Mouse (Mus musculus) right cerebral cortex, adult 18-20 months (tissue): Measurements from ENCODE around the gene 1700061G19Rik.

Source experiments
- DNase-seq: peaks from one replicate; pipeline ENCODE4 v3.0.0; 2022; ENCODE audit warnings: mixed read lengths

The 1700061G19Rik gene

GRCm38 (mm10) chr17:56874936-56875651 is at the start of gene 1700061G19Rik:
Gene 1700061G19Rik (plus strand): TSS chr17:56875477.
- no peak for DNase-seq

- no peak for DNase-seq
These were observed 48.6 kb upstream of the 1700061G19Rik start for GRCm38 (mm10) chr17:56826718-56827117.

GRCm38 (mm10) chr17:56829171-56829570 is 46.1 kb upstream of the 1700061G19Rik start:
- no peak for DNase-seq

GRCm38 (mm10) chr17:56829795-56830194 is 45.5 kb upstream of the 1700061G19Rik start:
- DNase-seq, result no peak

- no peak for DNase-seq
These were observed 44.7 kb upstream of the 1700061G19Rik start, which contains the start of gene Rfx2 for GRCm38 (mm10) chr17:56830411-56831110. Gene Rfx2 (minus strand): TSS chr17:56831013.

- DNase-seq, result peak; percentile 99
These were observed 44.0 kb upstream of the 1700061G19Rik start for GRCm38 (mm10) chr17:56831111-56831816.

GRCm38 (mm10) chr17:56832918-56833317 is 42.4 kb upstream of the 1700061G19Rik start:
- no peak for DNase-seq

- no peak for DNase-seq
These were observed 41.9 kb upstream of the 1700061G19Rik start for GRCm38 (mm10) chr17:56833381-56833780.

GRCm38 (mm10) chr17:56836336-56836735 is 38.9 kb upstream of the 1700061G19Rik start:
- no peak for DNase-seq

GRCm38 (mm10) chr17:56840524-56840923 is 34.8 kb upstream of the 1700061G19Rik start:
- DNase-seq, result no peak

- no peak for DNase-seq
These were observed 33.1 kb upstream of the 1700061G19Rik start for GRCm38 (mm10) chr17:56842173-56842572.

- DNase-seq, result no peak
These were observed 31.6 kb upstream of the 1700061G19Rik start for GRCm38 (mm10) chr17:56843678-56844077.

GRCm38 (mm10) chr17:56848785-56849184 is 26.5 kb upstream of the 1700061G19Rik start:
- no peak for DNase-seq

- DNase-seq, result no peak
These were observed 25.6 kb upstream of the 1700061G19Rik start for GRCm38 (mm10) chr17:56849710-56850109.

GRCm38 (mm10) chr17:56851167-56851566 is 24.1 kb upstream of the 1700061G19Rik start:
- DNase-seq, result no peak

GRCm38 (mm10) chr17:56855421-56855820 is 19.9 kb upstream of the 1700061G19Rik start:
- DNase-seq, result no peak

GRCm38 (mm10) chr17:56858216-56858615 is 17.1 kb upstream of the 1700061G19Rik start:
- no peak for DNase-seq

- DNase-seq, result no peak
These were observed 16.4 kb upstream of the 1700061G19Rik start for GRCm38 (mm10) chr17:56858922-56859321.

GRCm38 (mm10) chr17:56861197-56861596 is 14.1 kb upstream of the 1700061G19Rik start:
- DNase-seq, result no peak

- no peak for DNase-seq
These were observed 9.2 kb upstream of the 1700061G19Rik start for GRCm38 (mm10) chr17:56866071-56866470.

GRCm38 (mm10) chr17:56869481-56869977 is 5.7 kb upstream of the 1700061G19Rik start:
- DNase-seq, result no peak

- DNase-seq, result no peak
These were observed 4.9 kb upstream of the 1700061G19Rik start for GRCm38 (mm10) chr17:56870287-56870953.

GRCm38 (mm10) chr17:56871767-56872166 is 3.5 kb upstream of the 1700061G19Rik start:
- no peak for DNase-seq
